Mouse (Mus musculus): ENCODE measurements around the gene Kcnip4. TPM values are rescaled to one million over a fixed set of nuclear protein-coding genes. Genes with fewer than 3 reads are reported as not detected.

The Kcnip4 gene
- polyA plus RNA-seq, 1 experiment: 0.08 TPM

DNA sequence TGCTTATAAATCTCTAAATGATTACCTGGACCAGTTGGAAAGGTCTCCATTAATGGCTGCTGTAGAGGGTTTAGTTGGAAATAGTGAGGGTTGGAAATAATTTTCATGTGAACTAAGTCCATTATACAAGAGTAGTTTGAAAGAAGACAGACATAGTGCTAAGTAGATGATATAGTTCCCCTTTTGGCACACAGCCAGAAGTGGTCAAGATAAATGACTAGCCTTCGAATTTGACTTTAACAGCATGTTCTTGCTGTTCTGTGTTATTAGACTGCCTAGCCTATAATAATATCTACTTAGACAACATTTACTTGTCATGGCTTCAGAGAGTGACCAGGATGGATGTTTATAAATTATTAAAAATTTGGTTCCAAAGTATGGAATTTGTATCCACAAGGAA is 941.3 kb downstream of the Kcnip4 start:
- no peak for DNase-seq (ENCODE audit: low spot score)

DNA sequence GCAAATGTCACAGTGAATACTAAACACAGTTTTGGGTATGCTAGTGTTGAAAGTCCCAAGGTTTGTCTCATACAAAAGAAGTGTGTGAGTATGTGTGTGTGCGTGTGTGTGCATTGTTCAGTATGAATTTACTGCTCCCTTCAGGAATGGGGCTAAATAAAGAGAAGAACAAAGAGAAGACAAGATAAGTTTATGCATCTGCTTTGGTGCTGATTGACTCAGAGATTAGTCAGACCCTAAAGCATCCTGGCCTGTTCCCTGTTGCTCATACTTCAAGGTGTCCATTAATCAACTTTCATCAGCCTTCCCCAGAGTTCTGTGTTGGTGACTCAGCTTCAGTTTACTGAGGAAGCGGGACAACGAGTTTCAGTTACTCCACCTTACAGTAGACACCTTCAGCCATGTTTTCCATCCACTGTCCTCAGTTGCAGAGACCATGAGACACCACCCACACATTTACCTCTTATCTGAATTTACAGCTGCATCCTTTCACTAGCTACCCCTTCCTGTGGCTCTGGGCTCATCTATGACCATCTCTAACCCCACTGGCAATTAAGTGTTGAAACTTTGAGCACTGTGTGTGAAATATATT is 960.6 kb downstream of the Kcnip4 start:
- no peak for DNase-seq (ENCODE audit: low spot score)

DNA sequence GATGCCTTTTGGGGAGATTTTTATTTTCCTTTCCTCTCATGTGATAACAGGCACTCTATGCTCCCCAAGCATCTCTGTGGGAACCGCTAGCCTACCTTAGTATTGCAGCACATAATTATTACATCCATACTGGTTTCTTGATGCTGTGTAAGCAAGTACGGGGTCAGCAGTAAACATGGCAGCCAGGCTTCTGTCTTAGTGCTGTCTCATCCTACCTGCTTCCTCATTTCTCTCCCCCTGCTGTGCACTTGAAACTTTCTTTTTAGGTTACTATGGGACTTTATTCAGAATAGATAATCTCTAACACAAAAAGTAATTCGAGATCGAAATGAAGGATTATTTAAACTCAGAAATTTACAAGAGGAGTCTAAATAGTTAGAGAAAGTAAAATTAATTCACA is 973.0 kb downstream of the Kcnip4 start:
- DNase-seq (ENCODE audit: low spot score): no peak

DNA sequence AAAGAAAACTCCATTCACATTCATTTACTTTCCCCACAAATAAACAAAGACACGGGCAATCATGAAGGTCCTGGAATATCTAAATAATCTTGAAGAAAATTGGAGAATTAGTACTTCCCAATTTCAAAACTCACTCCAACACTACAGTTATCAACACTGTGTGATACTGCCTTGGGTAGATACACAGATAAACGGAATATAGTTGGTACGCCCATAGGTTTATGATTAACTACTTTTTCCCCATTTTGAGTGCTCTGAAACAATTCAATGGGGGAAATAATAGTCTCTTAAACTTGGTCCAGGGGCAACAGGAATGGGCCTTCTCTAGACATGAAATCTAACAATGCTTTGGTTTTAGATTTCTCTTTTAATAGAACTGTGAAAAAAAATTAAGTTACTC is 978.9 kb downstream of the Kcnip4 start:
- DNase-seq (ENCODE audit: low spot score): no peak

GRCm38 (mm10) chr5:48544784-48545734 is 979.6 kb downstream of the Kcnip4 start:
- DNase-seq (ENCODE audit: low spot score): no peak

- DNase-seq (ENCODE audit: low spot score): no peak
These were observed 1006.7 kb downstream of the Kcnip4 start for GRCm38 (mm10) chr5:48518035-48518434.

GRCm38 (mm10) chr5:48513354-48513753 is 1011.4 kb downstream of the Kcnip4 start:
- DNase-seq (ENCODE audit: low spot score): no peak

DNA sequence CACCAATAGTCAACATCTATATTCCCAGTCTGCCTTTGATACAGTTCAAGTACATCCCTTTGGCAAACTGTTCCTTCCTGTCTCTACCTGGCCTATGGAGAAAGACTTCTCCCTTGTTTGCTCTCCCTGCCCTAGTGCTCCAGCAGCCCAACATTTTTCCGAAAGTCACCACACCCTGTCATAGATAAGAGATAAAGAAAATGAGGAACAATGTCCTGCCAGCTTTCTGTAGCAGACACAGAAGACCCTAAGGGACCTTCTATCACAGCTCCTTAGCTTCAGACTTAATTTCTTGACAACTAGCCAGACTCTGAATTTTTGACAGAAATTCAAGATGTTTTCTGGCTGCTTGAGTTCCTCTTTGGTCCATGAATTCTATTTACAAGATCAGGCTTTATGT is 1013.4 kb downstream of the Kcnip4 start:
- DNase-seq (ENCODE audit: low spot score): no peak

- DNase-seq (ENCODE audit: low spot score): no peak
These were observed 1014.5 kb downstream of the Kcnip4 start for GRCm38 (mm10) chr5:48510241-48510640.

GRCm38 (mm10) chr5:48509194-48509930 is 1015.3 kb downstream of the Kcnip4 start:
- DNase-seq (ENCODE audit: low spot score): no peak

DNA sequence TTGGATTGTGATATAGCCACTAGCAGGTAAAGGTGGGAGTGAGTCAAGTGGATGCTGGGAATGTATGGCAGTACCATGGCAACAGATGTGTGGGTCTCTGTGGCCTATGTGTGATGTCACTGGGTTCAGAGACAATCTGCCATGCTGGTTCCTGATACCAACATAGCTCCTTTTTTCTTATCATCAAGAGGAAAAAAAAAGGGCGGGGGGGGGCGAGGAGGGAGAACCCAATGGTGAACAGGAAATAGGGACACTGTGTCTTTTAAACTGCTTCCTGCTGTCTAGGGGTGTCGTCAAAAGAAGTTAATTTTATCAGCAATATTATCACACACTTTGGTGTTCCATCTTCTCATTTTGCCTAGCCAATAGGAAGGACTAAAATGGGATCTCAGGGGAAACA is 1021.6 kb downstream of the Kcnip4 start:
- DNase-seq (ENCODE audit: low spot score): no peak

GRCm38 (mm10) chr5:48502442-48502841 is 1022.3 kb downstream of the Kcnip4 start:
- no peak for DNase-seq (ENCODE audit: low spot score)

GRCm38 (mm10) chr5:48500204-48500603 is 1024.5 kb downstream of the Kcnip4 start:
- no peak for DNase-seq (ENCODE audit: low spot score)

DNA sequence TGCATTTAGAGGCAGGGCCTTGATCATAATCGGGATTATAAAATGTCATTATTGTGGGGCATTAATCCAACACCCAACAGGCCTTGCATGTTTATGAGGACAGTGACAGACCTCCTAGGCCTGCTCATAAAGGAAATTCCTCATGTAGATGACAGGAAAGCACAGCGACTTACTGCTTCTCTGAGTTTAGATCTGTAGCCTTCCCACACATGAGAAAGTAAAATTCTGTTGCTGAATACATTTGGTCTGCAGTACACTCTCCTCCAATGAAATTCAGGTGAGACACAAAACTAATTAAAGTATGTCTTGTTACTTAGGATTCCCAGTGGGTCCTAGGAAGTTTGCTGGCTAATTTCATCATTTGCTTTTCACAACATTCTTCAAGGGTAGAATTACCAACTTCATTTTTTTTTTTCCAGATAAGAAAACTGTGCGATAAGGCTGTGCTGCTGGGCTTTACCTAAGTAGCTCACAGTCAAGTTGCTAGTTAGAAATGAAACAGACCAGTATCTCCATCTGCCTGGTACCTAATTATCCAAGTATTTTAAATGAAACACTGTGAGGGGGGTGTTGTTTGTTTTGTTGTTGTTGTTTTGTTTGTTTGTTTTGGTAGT is 1033.7 kb downstream of the Kcnip4 start:
- DNase-seq (ENCODE audit: low spot score): no peak

DNA sequence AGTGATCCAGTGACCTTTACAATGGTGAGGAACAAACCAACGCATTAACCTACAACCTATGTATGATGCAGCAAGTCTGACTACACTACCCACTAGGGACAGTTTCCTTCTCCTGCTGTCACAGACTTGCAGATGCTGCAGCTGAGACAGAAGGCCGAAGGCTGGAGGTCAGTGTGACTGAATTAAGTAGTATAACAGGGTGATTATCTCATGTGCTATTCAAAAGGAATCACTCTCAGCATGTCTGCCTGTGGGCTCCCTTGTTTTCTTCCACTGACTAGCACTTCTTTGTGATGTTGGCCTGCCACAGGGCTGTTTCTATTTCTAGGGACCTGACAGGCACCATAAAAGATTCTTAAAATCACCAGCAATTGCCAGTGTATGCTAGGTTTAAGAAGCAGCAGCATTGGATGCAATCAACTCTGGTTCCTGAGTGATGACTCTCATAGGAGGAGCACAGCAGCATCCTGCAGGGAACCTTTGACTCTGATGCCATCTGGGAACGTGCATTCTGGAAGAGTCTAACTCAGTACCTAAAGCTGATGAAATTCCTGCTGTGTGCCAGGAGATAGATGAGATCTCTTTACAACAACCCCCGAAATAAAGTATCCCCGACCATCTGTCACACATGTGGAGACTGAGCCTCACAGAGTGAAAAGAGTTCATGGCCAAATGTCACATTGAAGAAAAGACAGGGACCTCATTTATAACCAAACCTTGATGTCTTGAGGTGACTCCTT is 1035.0 kb downstream of the Kcnip4 start:
- no peak for DNase-seq (ENCODE audit: low spot score)

DNA sequence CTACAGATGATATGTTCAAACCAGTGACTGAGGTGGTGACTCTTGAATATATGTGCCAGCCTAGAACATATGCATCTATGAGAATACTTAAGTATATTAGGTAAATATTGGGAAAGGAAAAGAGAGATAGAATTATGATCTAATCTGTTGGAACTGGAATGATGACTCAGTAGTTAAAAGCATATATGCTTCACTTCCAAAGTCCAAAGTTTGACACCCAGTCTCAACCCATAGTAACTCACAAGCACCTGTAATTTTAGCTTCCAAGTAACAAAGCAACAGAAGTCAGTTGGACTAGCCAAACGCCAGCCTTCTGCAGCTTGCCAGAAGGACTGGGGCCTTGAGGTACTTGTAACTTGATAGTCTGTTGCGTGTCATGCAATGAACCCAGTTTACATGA is 1041.6 kb downstream of the Kcnip4 start:
- no peak for DNase-seq (ENCODE audit: low spot score)

DNA sequence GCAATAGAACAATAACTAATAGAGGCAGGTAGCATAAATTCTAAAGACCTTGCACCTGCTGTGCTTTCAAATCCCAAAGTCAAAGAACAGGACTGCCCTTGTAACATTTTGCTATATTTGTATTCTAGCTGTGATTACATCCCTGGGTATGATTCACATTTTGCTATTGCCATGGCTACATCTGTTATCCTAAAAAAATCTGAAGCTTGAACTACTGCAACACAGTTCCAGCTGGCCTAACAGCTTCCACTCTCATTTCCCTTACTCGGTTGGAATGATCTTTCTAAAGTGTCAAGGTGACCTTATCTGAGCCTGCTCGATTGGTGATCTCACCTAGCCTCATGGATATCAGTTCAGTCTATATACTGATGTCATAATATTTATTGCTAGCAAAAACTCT is 1064.5 kb downstream of the Kcnip4 start:
- no peak for DNase-seq (ENCODE audit: low spot score)

DNA sequence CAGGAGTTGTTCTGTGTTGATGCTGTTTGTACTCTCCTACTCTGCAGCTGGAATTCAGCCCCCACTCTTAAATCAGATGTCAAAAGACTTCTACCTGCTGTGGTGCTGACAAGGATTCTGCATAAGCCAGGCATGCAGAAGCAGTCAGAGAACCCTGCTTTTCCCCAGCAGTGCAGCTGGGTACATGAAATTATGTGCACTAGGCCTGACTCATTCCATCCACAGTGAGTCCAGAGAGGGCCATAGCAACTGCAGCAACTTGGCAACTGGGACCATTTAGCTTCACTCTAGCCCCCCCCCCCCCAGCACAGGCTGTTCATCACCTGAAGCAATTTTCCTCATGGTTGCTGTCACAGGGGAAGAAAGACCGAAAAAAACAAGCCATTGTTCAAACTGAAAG is 1075.8 kb downstream of the Kcnip4 start:
- DNase-seq (ENCODE audit: low spot score): no peak

- DNase-seq (ENCODE audit: low spot score): no peak
These were observed 1094.2 kb downstream of the Kcnip4 start for GRCm38 (mm10) chr5:48430459-48430858.

DNA sequence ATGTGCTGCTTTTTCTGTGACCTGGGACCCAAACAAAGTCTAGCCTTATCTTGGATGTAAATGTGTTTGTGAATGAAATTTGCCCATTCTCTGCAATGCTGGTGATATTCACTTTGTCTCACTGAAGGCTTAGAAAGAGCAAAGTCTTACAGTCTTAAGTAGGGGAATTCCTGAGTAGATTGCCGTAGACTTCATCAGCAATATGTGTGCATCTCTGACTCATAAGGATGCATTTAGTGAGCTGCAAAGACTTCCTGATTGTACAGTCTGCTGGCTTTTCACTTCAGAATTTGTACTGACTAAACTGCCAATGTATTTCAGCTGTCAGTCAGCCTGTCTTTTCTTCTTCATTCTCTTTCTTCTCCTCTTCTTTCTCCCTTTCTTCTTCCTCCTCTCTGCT is 1102.8 kb downstream of the Kcnip4 start:
- no peak for DNase-seq (ENCODE audit: low spot score)

- DNase-seq (ENCODE audit: low spot score): no peak
These were observed 1105.0 kb downstream of the Kcnip4 start for GRCm38 (mm10) chr5:48419741-48420140.
